Mouse (Mus musculus) hindbrain, embryonic 16.5 days (tissue): ENCODE results near the gene Grik4. TPM values are rescaled to one million over a fixed set of nuclear protein-coding genes. Genes with fewer than 3 reads are reported as not detected.

ENCODE experiments used
- ATAC-seq: fragments of 200-750 bp; cut with Nextera tagmentation; 2 replicates; pipeline ENCODE4 v1.8.0; 2017; ENCODE audit warnings: moderate TSS enrichment, moderate library complexity
- H3K27ac ChIP-seq: fragments of 300-500 bp; sonication (generic); 2 replicates; pipeline ENCODE4 v1.5.1; 2014; ENCODE audit warnings: low read depth, mild to moderate bottlenecking, control low read depth, low read length, moderate library complexity
- H3K27me3 ChIP-seq: fragments of 300-500 bp; sonication (generic); replicated peaks from 2 replicates; pipeline ENCODE4 v1.6.1; 2014; ENCODE audit warnings: low read length; ENCODE audit not compliant: control insufficient read depth, insufficient read depth
- H3K36me3 ChIP-seq: fragments of 300-500 bp; sonication (generic); 2 replicates; pipeline ENCODE4 v1.6.1; 2014; ENCODE audit warnings: mild to moderate bottlenecking, low read length, moderate library complexity, mixed read lengths; ENCODE audit not compliant: control insufficient read depth, insufficient read depth
- H3K4me1 ChIP-seq: fragments of 300-500 bp; sonication (generic); 2 replicates; pipeline ENCODE4 v1.6.1; 2014; ENCODE audit warnings: low read depth, low read length; ENCODE audit not compliant: control insufficient read depth, insufficient read depth
- H3K4me2 ChIP-seq: fragments of 300-500 bp; sonication (generic); 2 replicates; pipeline ENCODE4 v1.6.1; 2014; ENCODE audit warnings: mild to moderate bottlenecking, low read length, control low read depth, moderate library complexity
- H3K4me3 ChIP-seq: fragments of 300-500 bp; sonication (generic); 2 replicates; pipeline ENCODE4 v1.5.1; 2014; ENCODE audit warnings: mild to moderate bottlenecking, low read length, control low read depth, moderate library complexity
- H3K9ac ChIP-seq: fragments of 300-500 bp; sonication (generic); 2 replicates; pipeline ENCODE4 v1.6.1; 2014; ENCODE audit warnings: low read depth, mild to moderate bottlenecking, control low read depth, low read length, moderate library complexity
- H3K9me3 ChIP-seq: fragments of 300-500 bp; sonication (generic); 2 replicates; pipeline ENCODE4 v1.6.1; 2014; ENCODE audit warnings: mild to moderate bottlenecking, low read length, moderate library complexity; ENCODE audit not compliant: control insufficient read depth
- WGBS: fragments of 180-500 bp; shearing (Covaris S2); extraction: QIAGEN DNeasy Blood & Tissue Kit; methylation state at CpG from one replicate; pipeline ENCODE4 v1.1.7; 2014; 5-methylcytosine and 5-hydroxymethylcytosine counted together
- polyA plus RNA-seq: library from polyadenylated mRNA; unstranded; fragments of >200 nt; fragmentation: Nextera tagmentation; extraction: Ambion mirVana; gene quantifications from 2 replicates; pipeline ENCODE4 v1.2.1, GENCODE M21; 2015

The Grik4 gene
- polyA plus RNA-seq, 1 experiment from 2014 or later: 11.4 TPM

GRCm38 (mm10) chr9:42859959-42860794, 84.1 kb downstream of the Grik4 start:
- H3K4me1 ChIP-seq: peaks cover 4% of the 10 kb centered on the region
- H3K4me2 ChIP-seq: no peak overlapping the region
- 81% methylated on average over 10 of the region's 10 CpGs for WGBS
- no peak overlapping the region for H3K27ac ChIP-seq
- H3K9ac ChIP-seq: no peak overlapping the region
- H3K27me3 ChIP-seq: no peaks in the 10 kb centered on the region
- H3K4me3 ChIP-seq: no peak overlapping the region
- no peaks in the 10 kb centered on the region for H3K9me3 ChIP-seq
- no peaks in the 10 kb centered on the region for H3K36me3 ChIP-seq
- no peak for ATAC-seq

GRCm38 (mm10) chr9:42858998-42859690, 85.1 kb downstream of the Grik4 start:
- H3K9me3 ChIP-seq: no peaks in the 10 kb centered on the region
- H3K27me3 ChIP-seq: no peaks in the 10 kb centered on the region
- peaks cover 4% of the 10 kb centered on the region; the same call in 1 of the 2 replicates for H3K4me1 ChIP-seq
- no peak overlapping the region for H3K9ac ChIP-seq
- no peak overlapping the region for H3K27ac ChIP-seq
- 44% methylated on average over 4 of the region's 4 CpGs for WGBS
- no peak for ATAC-seq
- H3K4me2 ChIP-seq: no peak overlapping the region
- H3K4me3 ChIP-seq: no peak overlapping the region
- H3K36me3 ChIP-seq: no peaks in the 10 kb centered on the region

- no peaks in the 10 kb centered on the region for H3K27me3 ChIP-seq
- no peaks in the 10 kb centered on the region for H3K9me3 ChIP-seq
- no peak overlapping the region for H3K9ac ChIP-seq
- no peak overlapping the region for H3K4me2 ChIP-seq
- no peak for ATAC-seq
- H3K4me1 ChIP-seq: peaks cover 3% of the 10 kb centered on the region; the same call in 1 of the 2 replicates
- no peaks in the 10 kb centered on the region for H3K36me3 ChIP-seq
- no peak overlapping the region for H3K27ac ChIP-seq
- H3K4me3 ChIP-seq: no peak overlapping the region
- 56% methylated on average over 3 of the region's 3 CpGs for WGBS
These were observed 85.7 kb downstream of the Grik4 start for GRCm38 (mm10) chr9:42858576-42858975.

GRCm38 (mm10) chr9:42857756-42858155, 86.5 kb downstream of the Grik4 start:
- Histone ChIP-seq H3K9me3 (no peaks in the 10 kb centered on the region), H3K4me2 (no peak overlapping the region), H3K4me3 (no peak overlapping the region), H3K27me3 (no peaks in the 10 kb centered on the region), H3K36me3 (no peaks in the 10 kb centered on the region), H3K27ac (no peak overlapping the region), H3K4me1 (no peaks in the 10 kb centered on the region), H3K9ac (no peak overlapping the region)
- WGBS: 74% methylated on average over 3 of the region's 3 CpGs
- ATAC-seq: no peak

- Histone ChIP-seq H3K9me3 (no peaks in the 10 kb centered on the region), H3K27me3 (no peaks in the 10 kb centered on the region), H3K4me1 (no peaks in the 10 kb centered on the region), H3K4me3 (no peak overlapping the region), H3K9ac (no peak overlapping the region), H3K4me2 (no peak overlapping the region), H3K36me3 (no peaks in the 10 kb centered on the region), H3K27ac (no peak overlapping the region)
- WGBS: 88% methylated on average over 3 of the region's 3 CpGs
- no peak for ATAC-seq
These were observed 91.2 kb downstream of the Grik4 start for GRCm38 (mm10) chr9:42853077-42853476.

GRCm38 (mm10) chr9:42850063-42850462, 94.2 kb downstream of the Grik4 start:
- H3K36me3 ChIP-seq: no peaks in the 10 kb centered on the region
- H3K27ac ChIP-seq: no peak overlapping the region
- H3K4me1 ChIP-seq: peaks cover 4% of the 10 kb centered on the region; the same call in 1 of the 2 replicates
- H3K27me3 ChIP-seq: no peaks in the 10 kb centered on the region
- ATAC-seq: no peak
- H3K9me3 ChIP-seq: no peaks in the 10 kb centered on the region
- 89% methylated on average over 6 of the region's 6 CpGs for WGBS
- H3K4me3 ChIP-seq: no peak overlapping the region
- H3K4me2 ChIP-seq: no peak overlapping the region
- no peak overlapping the region for H3K9ac ChIP-seq

GRCm38 (mm10) chr9:42848061-42848460, 96.2 kb downstream of the Grik4 start:
- no peak for ATAC-seq

DNA sequence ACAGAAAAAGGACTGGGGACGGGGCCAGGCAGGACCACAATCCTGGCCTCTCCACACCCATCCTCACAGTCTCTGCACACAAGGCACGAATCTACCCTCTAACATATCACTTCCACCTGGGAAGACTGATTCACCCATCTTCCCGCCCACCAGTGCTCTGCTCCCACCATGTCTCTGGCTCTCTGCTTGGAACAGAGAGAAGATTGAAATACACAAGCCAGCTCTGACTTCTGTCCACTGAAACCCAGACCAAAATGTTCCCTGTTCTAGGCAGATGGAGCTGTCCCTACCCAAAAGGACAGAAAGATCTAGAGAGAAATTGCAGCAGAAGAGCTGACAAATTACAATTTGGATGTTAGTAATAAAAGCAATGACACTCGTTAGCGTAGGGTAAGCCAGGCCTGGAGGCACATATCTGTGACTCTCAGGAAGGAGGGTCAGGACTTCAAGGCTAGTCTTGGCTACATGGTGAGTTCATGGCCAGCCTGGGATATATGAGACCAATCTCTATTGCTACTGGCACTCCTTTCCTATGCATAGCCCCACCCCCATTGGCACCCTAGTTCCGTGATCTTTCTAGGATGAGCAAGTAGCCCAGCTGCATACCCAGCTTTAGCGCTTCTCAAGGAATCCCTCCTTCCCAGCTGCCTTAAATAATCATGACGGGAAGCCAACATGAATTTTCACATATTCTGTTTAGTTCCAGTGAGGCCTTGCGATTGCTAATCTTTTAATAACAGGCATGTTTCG, 97.4 kb downstream of the Grik4 start:
- peaks cover 4% of the 10 kb centered on the region; the same call in 1 of the 2 replicates for H3K4me1 ChIP-seq
- no peak overlapping the region for H3K27ac ChIP-seq
- no peak overlapping the region for H3K4me2 ChIP-seq
- H3K27me3 ChIP-seq: no peaks in the 10 kb centered on the region
- no peak overlapping the region for H3K4me3 ChIP-seq
- WGBS: 74% methylated on average over 10 of the region's 10 CpGs
- no peaks in the 10 kb centered on the region for H3K36me3 ChIP-seq
- no peaks in the 10 kb centered on the region for H3K9me3 ChIP-seq
- no peak overlapping the region for H3K9ac ChIP-seq
- no peak for ATAC-seq

More at GRCm38 (mm10) chr9:42848061-42848460, 96.2 kb downstream of the Grik4 start:
- H3K27ac ChIP-seq: no peak overlapping the region
- peaks cover 4% of the 10 kb centered on the region; the same call in 1 of the 2 replicates for H3K4me1 ChIP-seq
- H3K9ac ChIP-seq: no peak overlapping the region
- no peaks in the 10 kb centered on the region for H3K36me3 ChIP-seq
- H3K4me3 ChIP-seq: no peak overlapping the region
- H3K27me3 ChIP-seq: no peaks in the 10 kb centered on the region
- WGBS: 28% methylated on average over 8 of the region's 9 CpGs
- no peak overlapping the region for H3K4me2 ChIP-seq
- H3K9me3 ChIP-seq: no peaks in the 10 kb centered on the region

DNA sequence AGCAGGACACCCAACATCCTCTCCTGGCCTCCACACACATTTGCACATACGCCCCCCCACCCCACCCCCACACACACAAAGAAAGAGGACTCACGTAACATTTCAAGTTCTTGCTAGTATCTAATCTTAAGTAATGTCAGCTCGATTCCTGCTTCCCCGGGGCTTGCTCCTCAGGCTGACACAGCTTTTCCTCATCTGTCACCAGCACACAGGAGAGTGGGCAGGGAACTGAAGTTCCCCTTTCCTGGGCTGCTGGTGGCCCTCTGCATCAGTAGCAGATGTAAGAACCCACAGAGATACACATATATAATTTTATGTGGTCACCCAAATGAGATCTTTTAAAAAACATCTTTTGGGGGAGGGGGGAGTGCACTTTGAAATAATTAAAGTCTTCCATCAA, 98.2 kb downstream of the Grik4 start:
- H3K4me1 ChIP-seq: peaks cover 4% of the 10 kb centered on the region; the same call in 1 of the 2 replicates
- ATAC-seq: no peak
- WGBS: 73% methylated on average over 4 of the region's 4 CpGs
- H3K27me3 ChIP-seq: no peaks in the 10 kb centered on the region
- H3K27ac ChIP-seq: no peak overlapping the region
- H3K36me3 ChIP-seq: no peaks in the 10 kb centered on the region
- no peak overlapping the region for H3K9ac ChIP-seq
- H3K9me3 ChIP-seq: no peaks in the 10 kb centered on the region
- no peak overlapping the region for H3K4me3 ChIP-seq
- H3K4me2 ChIP-seq: no peak overlapping the region
